Mouse (Mus musculus) limb, embryonic 11.5 days (tissue): ENCODE measurements at regions not wholly inside any gene's neighbourhood (a gene's known extent, or its start where the extent isn't known, plus 50 kb on each side); places are given as distances from the start of the nearest gene placed in this dataset.

Source experiments
- ATAC-seq: fragments of 200-750 bp; cut with Nextera tagmentation; 2 replicates; pipeline ENCODE4 v1.8.0; 2017; ENCODE audit warnings: low read depth; ENCODE audit not compliant: insufficient number of reproducible peaks, low FRiP score, low TSS enrichment
- DNase-seq: peaks from one replicate; pipeline ENCODE4 v3.0.0-alpha.2; 2015; ENCODE audit warnings: low spot score
- H3K27ac ChIP-seq: fragments of 300-500 bp; sonication (generic); replicated peaks from 2 replicates; pipeline ENCODE4 v1.5.1; 2014; ENCODE audit warnings: low read depth, mild to moderate bottlenecking, low read length
- H3K27me3 ChIP-seq: fragments of 300-500 bp; sonication (generic); 2 replicates; pipeline ENCODE4 v1.6.1; 2014; ENCODE audit warnings: mild to moderate bottlenecking, low read length, mixed read lengths; ENCODE audit not compliant: control insufficient read depth, insufficient read depth
- H3K36me3 ChIP-seq: fragments of 300-500 bp; sonication (generic); 2 replicates; pipeline ENCODE4 v1.6.1; 2014; ENCODE audit warnings: mild to moderate bottlenecking, low read length, moderate library complexity, mixed read lengths; ENCODE audit not compliant: control insufficient read depth, insufficient read depth
- H3K4me1 ChIP-seq: fragments of 300-500 bp; sonication (generic); 2 replicates; pipeline ENCODE4 v1.6.1; 2014; ENCODE audit warnings: low read length, mixed read lengths; ENCODE audit not compliant: control insufficient read depth, insufficient read depth
- H3K4me2 ChIP-seq: fragments of 300-500 bp; sonication (generic); 2 replicates; pipeline ENCODE4 v1.6.1; 2014; ENCODE audit warnings: low read depth, mild to moderate bottlenecking, moderate library complexity; ENCODE audit not compliant: severe bottlenecking
- H3K4me3 ChIP-seq: fragments of 300-500 bp; sonication (generic); 2 replicates; pipeline ENCODE4 v1.5.1; 2014; ENCODE audit warnings: low read depth, low read length
- H3K9ac ChIP-seq: fragments of 300-500 bp; sonication (generic); 2 replicates; pipeline ENCODE4 v1.6.1; 2014; ENCODE audit warnings: mild to moderate bottlenecking, low read length
- H3K9me3 ChIP-seq: fragments of 300-500 bp; sonication (generic); 2 replicates; pipeline ENCODE4 v1.6.1; 2016; ENCODE audit warnings: low read length; ENCODE audit not compliant: control insufficient read depth
- WGBS: fragments of 180-500 bp; shearing (Covaris S2); extraction: QIAGEN DNeasy Blood & Tissue Kit; methylation state at CpG from one replicate; pipeline ENCODE4 v1.1.7; 2014; 5-methylcytosine and 5-hydroxymethylcytosine counted together

DNA sequence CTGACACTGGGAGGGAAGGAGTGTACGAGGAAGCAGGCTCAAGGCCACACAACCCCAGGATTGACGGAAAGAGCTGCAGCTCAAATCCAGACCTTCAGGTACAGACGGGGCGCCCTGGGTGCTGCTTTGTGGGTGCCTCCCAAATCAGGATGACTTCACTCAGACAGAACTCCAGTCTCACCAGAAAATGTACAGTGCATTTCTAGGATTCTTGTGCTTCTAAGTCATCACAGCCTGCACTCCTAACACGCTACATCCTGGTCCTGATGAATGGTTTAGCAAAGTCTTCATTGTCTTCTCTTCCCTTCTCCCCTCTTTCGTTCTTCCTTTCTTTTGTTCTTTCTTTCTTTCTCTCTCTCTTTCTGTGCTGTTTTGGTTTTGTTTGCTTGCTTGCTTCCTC, 145.3 kb upstream of the Zfp703 start:
- no peak overlapping the region for H3K4me3 ChIP-seq
- ATAC-seq (no peak), DNase-seq (no peak)
- no peaks in the 10 kb centered on the region for H3K9me3 ChIP-seq
- H3K27ac ChIP-seq: no peak overlapping the region
- H3K27me3 ChIP-seq: peaks cover 5% of the 10 kb centered on the region; the same call in 1 of the 2 replicates
- H3K36me3 ChIP-seq: no peaks in the 10 kb centered on the region
- H3K4me1 ChIP-seq: peaks cover 58% of the 10 kb centered on the region
- H3K4me2 ChIP-seq: no peak overlapping the region
- no peak overlapping the region for H3K9ac ChIP-seq
- WGBS: 49% methylated on average over 6 of the region's 6 CpGs

DNA sequence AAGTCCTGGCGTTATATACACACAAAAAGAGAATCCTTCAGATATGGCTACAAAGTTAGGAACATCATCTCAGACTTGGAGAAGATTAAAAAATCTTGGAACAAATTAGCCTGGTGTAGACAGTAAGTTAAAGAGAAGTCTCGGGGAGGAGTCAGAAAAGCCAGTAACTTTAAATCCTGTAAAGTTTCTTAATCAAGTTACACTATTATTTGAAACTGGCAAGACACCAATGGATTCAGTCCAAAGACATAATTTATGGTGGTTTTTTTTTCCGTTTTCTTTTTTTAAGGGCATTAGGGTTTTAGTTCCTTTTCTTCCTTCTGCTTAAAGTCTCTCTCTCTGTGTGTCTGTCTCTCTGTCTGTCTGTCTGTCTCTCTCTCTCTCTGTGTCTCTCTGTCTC, 144.6 kb upstream of the Zfp703 start:
- ATAC-seq (no peak), DNase-seq (no peak)
- no peak overlapping the region for H3K4me3 ChIP-seq
- no peak overlapping the region; the same call in 1 of the 2 replicates for H3K4me2 ChIP-seq
- no peak overlapping the region for H3K27ac ChIP-seq
- WGBS: 63% methylated on average over 3 of the region's 3 CpGs
- no peaks in the 10 kb centered on the region for H3K36me3 ChIP-seq
- H3K9ac ChIP-seq: no peak overlapping the region
- H3K4me1 ChIP-seq: peaks cover 58% of the 10 kb centered on the region
- peaks cover 9% of the 10 kb centered on the region; the same call in 1 of the 2 replicates for H3K27me3 ChIP-seq
- no peaks in the 10 kb centered on the region for H3K9me3 ChIP-seq

DNA sequence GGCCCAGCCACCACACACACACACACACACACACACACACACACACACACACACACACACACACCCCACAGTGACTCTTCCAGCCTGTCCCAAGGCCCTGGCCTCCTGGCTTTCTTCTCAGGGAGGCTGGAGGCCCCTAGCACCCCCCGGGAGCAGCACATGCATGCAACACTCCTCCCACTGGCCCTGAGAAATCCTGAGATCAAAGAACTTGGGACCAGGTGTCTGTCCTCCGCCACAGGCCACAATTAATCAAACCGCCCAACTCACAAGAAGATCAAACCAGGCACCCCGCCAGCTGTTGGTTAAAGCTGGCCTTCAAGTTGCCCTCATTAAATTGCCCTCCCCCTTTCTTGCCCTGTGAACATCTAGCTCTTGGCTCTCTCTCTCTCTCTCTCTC, 143.8 kb upstream of the Zfp703 start:
- WGBS: 0% methylated on average over 4 of the region's 4 CpGs
- peaks cover 9% of the 10 kb centered on the region; the same call in 1 of the 2 replicates for H3K27me3 ChIP-seq
- DNase-seq (peak; percentile 91), ATAC-seq (peak; percentile 69)
- H3K9me3 ChIP-seq: no peaks in the 10 kb centered on the region
- H3K27ac ChIP-seq: no peak overlapping the region
- H3K4me2 ChIP-seq: peak overlapping the region; percentile 12; the same call in 1 of the 2 replicates
- H3K4me3 ChIP-seq: no peak overlapping the region
- no peaks in the 10 kb centered on the region for H3K36me3 ChIP-seq
- peaks cover 53% of the 10 kb centered on the region for H3K4me1 ChIP-seq
- H3K9ac ChIP-seq: no peak overlapping the region

DNA sequence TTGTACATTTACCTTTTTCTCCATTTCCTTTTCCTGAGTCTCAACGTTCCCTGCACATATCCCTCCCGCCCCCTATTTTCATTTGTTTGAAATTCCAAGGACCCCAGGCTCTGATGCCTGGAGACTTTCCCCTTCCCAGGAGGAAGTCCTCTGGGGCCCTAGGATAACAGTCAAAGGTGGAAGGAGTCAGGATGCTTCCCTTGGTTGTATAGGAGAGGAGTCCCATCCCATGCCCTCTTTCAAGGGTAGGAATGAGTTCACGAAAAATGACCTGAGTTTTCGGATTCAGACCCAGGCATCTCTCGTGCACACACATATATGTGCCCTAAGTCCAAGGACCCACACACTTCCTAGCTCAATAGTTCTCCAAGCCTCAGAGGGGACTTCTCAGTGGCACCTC, 143.3 kb upstream of the Zfp703 start:
- Histone ChIP-seq H3K4me3 (no peak overlapping the region), H3K9me3 (no peaks in the 10 kb centered on the region), H3K36me3 (no peaks in the 10 kb centered on the region), H3K4me1 (peaks cover 49% of the 10 kb centered on the region), H3K27me3 (peaks cover 9% of the 10 kb centered on the region; the same call in 1 of the 2 replicates), H3K27ac (no peak overlapping the region; the same call in 1 of the 2 replicates), H3K9ac (no peak overlapping the region), H3K4me2 (no peak overlapping the region; the same call in 1 of the 2 replicates)
- no peak for DNase-seq
- 27% methylated on average over 5 of the region's 5 CpGs for WGBS
- no peak for ATAC-seq

DNA sequence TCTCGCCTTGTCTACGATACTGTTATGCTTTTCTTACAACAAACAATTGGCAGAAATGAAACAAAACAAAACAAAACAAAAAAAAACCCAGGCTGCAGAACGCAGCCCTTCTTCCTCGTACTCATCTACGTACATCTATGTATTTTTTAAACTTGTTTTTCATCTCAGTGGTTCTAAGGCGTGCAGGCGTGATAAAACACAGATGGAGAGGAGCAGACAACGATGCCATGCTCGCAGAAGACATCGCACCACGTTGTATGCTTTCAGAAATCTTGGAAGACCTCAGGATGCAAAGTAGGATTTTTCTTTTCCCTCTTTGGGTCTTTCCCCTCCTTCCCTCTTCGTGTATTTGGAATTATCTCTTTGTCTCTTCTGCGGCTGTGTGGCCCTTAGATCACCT, 142.5 kb upstream of the Zfp703 start:
- ATAC-seq: no peak
- H3K4me3 ChIP-seq: no peak overlapping the region
- H3K4me2 ChIP-seq: no peak overlapping the region
- no peak for DNase-seq
- no peak overlapping the region for H3K9ac ChIP-seq
- peaks cover 46% of the 10 kb centered on the region for H3K4me1 ChIP-seq
- no peak overlapping the region for H3K27ac ChIP-seq
- peaks cover 9% of the 10 kb centered on the region; the same call in 1 of the 2 replicates for H3K27me3 ChIP-seq
- no peaks in the 10 kb centered on the region for H3K36me3 ChIP-seq
- H3K9me3 ChIP-seq: no peaks in the 10 kb centered on the region
- 53% methylated on average over 13 of the region's 13 CpGs for WGBS

DNA sequence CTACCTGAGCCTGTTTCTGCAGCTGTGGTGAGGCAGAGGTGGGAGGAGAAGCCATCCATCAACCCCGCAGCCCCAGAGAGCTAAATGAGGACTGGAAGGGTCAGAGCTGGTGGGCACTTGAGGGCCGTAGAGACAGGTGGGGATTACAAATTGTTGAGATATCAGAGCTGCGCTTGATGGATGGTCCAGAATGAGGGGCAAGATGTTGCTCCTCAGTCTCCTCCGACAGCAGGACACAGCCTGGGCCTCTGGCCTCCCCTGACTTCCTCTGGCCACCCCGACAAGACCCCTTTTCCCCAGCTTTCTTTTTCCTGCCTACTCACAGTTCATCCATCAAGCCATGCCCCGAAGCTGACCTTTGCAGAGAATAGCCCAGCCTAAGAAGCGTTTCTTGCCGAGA, 142.0 kb upstream of the Zfp703 start:
- DNase-seq (no peak), ATAC-seq (no peak)
- 0 out of 2 replicates have a peak overlapping the region, but pooled peaks have one; percentile 12 for H3K9ac ChIP-seq
- peaks cover 9% of the 10 kb centered on the region; the same call in 1 of the 2 replicates for H3K27me3 ChIP-seq
- H3K36me3 ChIP-seq: no peaks in the 10 kb centered on the region
- H3K4me1 ChIP-seq: peaks cover 44% of the 10 kb centered on the region
- no peak overlapping the region for H3K4me3 ChIP-seq
- no peak overlapping the region for H3K4me2 ChIP-seq
- no peak overlapping the region for H3K27ac ChIP-seq
- WGBS: 15% methylated on average over 8 of the region's 8 CpGs
- no peaks in the 10 kb centered on the region for H3K9me3 ChIP-seq

DNA sequence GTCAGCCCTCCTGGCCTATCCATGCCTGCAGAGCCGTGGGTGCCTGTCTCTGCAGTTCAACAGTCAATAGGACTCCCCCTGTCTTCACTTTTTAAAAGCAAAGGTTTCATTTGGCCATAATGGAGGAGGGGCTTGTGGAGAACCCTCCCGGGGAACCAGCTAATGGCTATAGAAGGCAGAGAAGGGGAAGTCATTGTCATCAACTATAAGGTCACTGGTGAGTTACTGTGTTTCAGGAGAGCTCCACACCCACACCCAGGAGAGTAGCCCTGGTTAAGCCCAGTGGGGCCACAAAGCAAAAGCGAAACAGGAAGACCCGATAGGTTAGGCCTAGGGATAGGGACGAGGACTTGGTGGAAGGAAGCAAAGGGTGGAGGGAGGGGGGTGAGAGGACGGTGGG, 141.5 kb upstream of the Zfp703 start:
- Histone ChIP-seq H3K4me3 (no peak overlapping the region), H3K27me3 (peaks cover 9% of the 10 kb centered on the region; the same call in 1 of the 2 replicates), H3K9me3 (no peaks in the 10 kb centered on the region), H3K4me1 (peaks cover 47% of the 10 kb centered on the region), H3K9ac (no peak overlapping the region), H3K27ac (no peak overlapping the region), H3K36me3 (no peaks in the 10 kb centered on the region), H3K4me2 (no peak overlapping the region)
- DNase-seq (no peak), ATAC-seq (no peak)
- 43% methylated on average over 6 of the region's 6 CpGs for WGBS

DNA sequence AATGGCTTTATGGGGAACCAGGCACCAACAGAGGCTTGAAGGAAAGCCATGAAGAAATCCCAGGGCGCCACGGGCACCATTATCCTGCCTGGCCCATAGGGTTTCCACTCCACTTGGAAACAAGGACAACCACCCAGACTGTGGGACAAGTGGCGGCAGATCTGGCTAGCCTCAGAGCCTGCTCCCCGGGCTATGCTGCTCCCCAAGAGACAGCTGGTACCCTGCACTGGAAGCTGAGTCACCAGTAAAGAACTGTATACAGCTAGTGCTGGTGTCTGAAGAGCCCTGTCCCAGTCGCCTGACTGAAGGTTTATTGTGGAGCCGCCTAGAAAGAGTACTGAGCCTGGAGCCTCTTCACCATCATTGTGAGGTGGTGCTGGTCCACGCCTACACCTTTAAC, 140.6 kb upstream of the Zfp703 start:
- H3K9me3 ChIP-seq: no peaks in the 10 kb centered on the region
- H3K36me3 ChIP-seq: no peaks in the 10 kb centered on the region
- DNase-seq: no peak
- H3K27ac ChIP-seq: no peak overlapping the region
- H3K9ac ChIP-seq: no peak overlapping the region
- WGBS: 77% methylated on average over 7 of the region's 7 CpGs
- no peak for ATAC-seq
- no peak overlapping the region for H3K4me2 ChIP-seq
- peaks cover 9% of the 10 kb centered on the region; the same call in 1 of the 2 replicates for H3K27me3 ChIP-seq
- peaks cover 46% of the 10 kb centered on the region for H3K4me1 ChIP-seq
- no peak overlapping the region for H3K4me3 ChIP-seq

DNA sequence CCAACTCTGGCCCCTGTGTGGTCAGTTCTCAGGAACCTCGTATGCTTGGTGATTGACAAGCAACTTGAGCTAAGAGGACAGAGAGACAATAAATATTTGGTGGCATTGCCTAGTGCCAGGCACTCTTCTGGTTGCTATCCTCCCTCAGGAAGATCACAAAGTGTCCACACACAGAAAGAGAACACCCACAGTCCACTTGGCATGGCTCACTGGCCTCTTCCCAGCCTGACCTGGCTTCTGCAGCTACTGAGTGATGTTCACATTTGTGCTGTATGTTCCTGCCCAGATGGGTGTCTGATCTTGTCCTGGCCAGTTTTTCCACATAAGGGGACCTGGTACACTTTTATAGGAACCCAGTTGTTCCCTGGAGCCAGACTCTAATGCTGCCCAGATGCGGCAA, 136.8 kb upstream of the Zfp703 start:
- ATAC-seq (no peak), DNase-seq (peak; percentile 32)
- H3K4me2 ChIP-seq: no peak overlapping the region
- peaks cover 26% of the 10 kb centered on the region for H3K4me1 ChIP-seq
- 0 out of 2 replicates have a peak, but pooled peaks cover 6% of the 10 kb centered on the region for H3K27me3 ChIP-seq
- H3K9ac ChIP-seq: no peak overlapping the region
- H3K36me3 ChIP-seq: no peaks in the 10 kb centered on the region
- WGBS: 31% methylated on average over 2 of the region's 2 CpGs
- no peak overlapping the region for H3K27ac ChIP-seq
- H3K4me3 ChIP-seq: no peak overlapping the region
- no peaks in the 10 kb centered on the region for H3K9me3 ChIP-seq
